Mouse (Mus musculus) testis, adult 2 months (tissue): ENCODE measurements around the gene Mtcl1. TPM values are rescaled to one million over a fixed set of nuclear protein-coding genes. Genes with fewer than 3 reads are reported as not detected.

ENCODE experiments used
- H3K27ac ChIP-seq: fragments of 200-500 bp; 2 replicates; pipeline ENCODE4 v1.5.1; 2012; ENCODE audit warnings: low read depth, low read length; ENCODE audit not compliant: control insufficient read depth, insufficient read depth
- H3K27me3 ChIP-seq: fragments of 200-500 bp; 2 replicates; pipeline ENCODE4 v1.6.1; 2012; ENCODE audit warnings: mild to moderate bottlenecking, low read length, moderate library complexity; ENCODE audit not compliant: control insufficient read depth, insufficient read depth
- H3K36me3 ChIP-seq: fragments of 200-500 bp; 2 replicates; pipeline ENCODE4 v1.6.1; 2012; ENCODE audit warnings: mild to moderate bottlenecking, low read length; ENCODE audit not compliant: control insufficient read depth, insufficient read depth
- H3K4me1 ChIP-seq: fragments of 200-500 bp; 2 replicates; pipeline ENCODE4 v1.6.1; 2012; ENCODE audit warnings: low read length; ENCODE audit not compliant: control insufficient read depth, insufficient read depth
- H3K4me3 ChIP-seq: fragments of 200-500 bp; 2 replicates; pipeline ENCODE4 v1.5.1; 2012; ENCODE audit warnings: low read depth, mild to moderate bottlenecking, low read length, moderate library complexity, mixed read lengths; ENCODE audit not compliant: control insufficient read depth
- CTCF ChIP-seq: fragments of 200-500 bp; IDR thresholded peaks from 2 replicates; pipeline ENCODE4 v1.5.1; 2012; ENCODE audit warnings: low read depth, mild to moderate bottlenecking, inconsistent platforms, low read length, moderate library complexity; ENCODE audit not compliant: control insufficient read depth, insufficient read depth, insufficient replicate concordance
- POLR2A ChIP-seq: fragments of 200-500 bp; IDR thresholded peaks from 2 replicates; pipeline ENCODE4 v1.6.1; 2012; ENCODE audit warnings: low read depth, mild to moderate bottlenecking, inconsistent platforms, low read length, moderate library complexity; ENCODE audit not compliant: control insufficient read depth
- polyA plus RNA-seq: library from polyadenylated mRNA; depleted of rRNA; stranded (reverse); fragments of >200 nt; gene quantifications from 2 replicates; pipeline ENCODE4 v1.2.3, GENCODE M21; 2012

Mtcl1 gene
- polyA plus RNA-seq, 1 experiment, result 6.8 TPM

- peaks cover under 1% of the 10 kb centered on the region; the same call in 1 of the 2 replicates for H3K4me1 ChIP-seq
Observed at GRCm38 (mm10) chr17:66335568-66335967, 114.0 kb downstream of the Mtcl1 start.

DNA sequence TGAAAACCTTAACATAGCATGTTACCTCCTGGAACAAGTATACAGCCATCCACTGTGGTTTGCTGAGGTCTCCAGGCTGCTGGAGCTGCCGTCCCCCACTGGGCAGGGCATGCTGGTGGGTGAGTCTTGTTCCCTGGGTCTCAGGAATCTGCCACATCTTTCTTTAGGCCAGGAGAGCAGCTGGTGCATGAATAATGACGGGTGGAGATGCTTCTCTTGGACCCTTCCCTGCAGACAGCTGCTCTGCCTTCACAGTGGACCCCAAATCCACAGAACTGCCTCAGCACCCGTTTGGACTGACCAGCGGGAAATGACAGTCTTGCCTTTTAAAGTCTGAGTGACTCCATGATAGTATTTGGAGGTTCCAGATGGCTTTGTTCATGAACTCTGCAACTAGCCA, 114.7 kb downstream of the Mtcl1 start:
- no peak overlapping the region for H3K27ac ChIP-seq
- TF ChIP-seq CTCF (no peak), POLR2A (no peak)
- no peaks in the 10 kb centered on the region for H3K36me3 ChIP-seq
- no peak overlapping the region for H3K4me3 ChIP-seq
- H3K27me3 ChIP-seq, result no peaks in the 10 kb centered on the region
- no peaks in the 10 kb centered on the region for H3K4me1 ChIP-seq

More at GRCm38 (mm10) chr17:66335568-66335967, 114.0 kb downstream of the Mtcl1 start:
- Histone ChIP-seq H3K27ac (no peak overlapping the region), H3K27me3 (no peaks in the 10 kb centered on the region), H3K36me3 (no peaks in the 10 kb centered on the region), H3K4me3 (no peak overlapping the region)
- TF ChIP-seq CTCF (no peak), POLR2A (no peak)

DNA sequence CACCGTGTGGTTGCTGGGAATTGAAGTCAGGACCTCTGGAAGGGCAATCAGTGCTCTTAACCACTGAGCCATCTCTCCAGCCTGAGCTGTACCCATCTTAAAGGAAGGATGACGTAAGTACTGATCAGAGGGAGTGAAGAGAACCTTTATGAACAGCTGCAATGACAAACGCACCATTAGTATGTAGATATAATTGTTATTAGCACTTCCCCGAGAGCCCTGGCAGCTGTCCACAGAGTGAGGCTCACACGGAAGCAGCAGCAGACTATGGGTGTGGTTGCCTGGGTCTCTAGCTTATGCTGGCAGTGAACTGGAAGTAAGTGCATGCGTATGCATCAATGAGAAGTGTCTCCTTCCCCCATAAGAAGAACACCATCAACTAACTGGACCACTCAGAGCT, 118.3 kb downstream of the Mtcl1 start:
- H3K4me3 ChIP-seq, result no peak overlapping the region
- no peaks in the 10 kb centered on the region for H3K27me3 ChIP-seq
- no peaks in the 10 kb centered on the region for H3K36me3 ChIP-seq
- H3K27ac ChIP-seq, result no peak overlapping the region
- TF ChIP-seq POLR2A, result no peak
- TF ChIP-seq CTCF, result no peak
- H3K4me1 ChIP-seq, result no peaks in the 10 kb centered on the region

DNA sequence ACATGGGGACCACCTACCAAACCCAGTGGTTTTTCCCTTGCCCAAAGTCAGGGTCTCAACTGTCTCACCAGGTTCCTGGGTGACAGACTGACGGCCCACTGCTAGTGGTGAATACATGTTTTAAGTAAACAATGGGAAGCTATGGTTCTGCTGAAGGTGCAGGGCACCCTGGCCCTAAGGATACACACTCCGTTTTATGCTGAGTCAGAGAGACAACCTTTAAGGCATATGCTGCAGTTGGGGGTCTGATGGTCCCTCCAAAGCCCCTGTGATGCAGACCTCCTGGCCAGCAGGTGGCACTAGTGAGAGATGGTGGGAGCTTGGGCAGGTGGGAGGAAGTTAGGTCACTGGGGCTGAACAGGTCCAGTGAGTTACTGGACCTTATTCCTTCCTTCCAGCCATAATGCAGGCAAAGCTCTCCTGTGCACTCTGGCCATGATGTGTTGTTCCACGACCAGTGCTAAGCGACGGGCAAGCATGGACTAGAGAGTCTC, 123.0 kb downstream of the Mtcl1 start:
- Histone ChIP-seq H3K27me3 (no peaks in the 10 kb centered on the region), H3K27ac (no peak overlapping the region), H3K4me3 (no peak overlapping the region), H3K4me1 (peaks cover 2% of the 10 kb centered on the region; the same call in 1 of the 2 replicates), H3K36me3 (no peaks in the 10 kb centered on the region)
- TF ChIP-seq POLR2A (no peak), CTCF (peak; percentile 62; the same call in 1 of the 2 replicates)

GRCm38 (mm10) chr17:66326204-66326545, 123.4 kb downstream of the Mtcl1 start:
- H3K4me3 ChIP-seq, result no peak overlapping the region
- H3K4me1 ChIP-seq, result peaks cover 2% of the 10 kb centered on the region; the same call in 1 of the 2 replicates
- TF ChIP-seq CTCF (no peak), POLR2A (no peak)
- H3K36me3 ChIP-seq, result no peaks in the 10 kb centered on the region
- H3K27ac ChIP-seq, result no peak overlapping the region
- no peaks in the 10 kb centered on the region for H3K27me3 ChIP-seq

- H3K36me3 ChIP-seq, result no peaks in the 10 kb centered on the region
- H3K4me3 ChIP-seq, result no peak overlapping the region
- TF ChIP-seq POLR2A, result no peak
- no peak for TF ChIP-seq CTCF
- no peaks in the 10 kb centered on the region for H3K27me3 ChIP-seq
- H3K27ac ChIP-seq, result no peak overlapping the region
- H3K4me1 ChIP-seq, result peaks cover 2% of the 10 kb centered on the region; the same call in 1 of the 2 replicates
Observed at GRCm38 (mm10) chr17:66325440-66326203, 123.9 kb downstream of the Mtcl1 start.

- TF ChIP-seq POLR2A (no peak), CTCF (no peak)
- Histone ChIP-seq H3K4me1 (peaks cover 2% of the 10 kb centered on the region; the same call in 1 of the 2 replicates), H3K36me3 (no peaks in the 10 kb centered on the region), H3K27ac (no peak overlapping the region), H3K27me3 (no peaks in the 10 kb centered on the region), H3K4me3 (no peak overlapping the region)
Observed at GRCm38 (mm10) chr17:66324836-66325235, 124.7 kb downstream of the Mtcl1 start.
